Mouse (Mus musculus) bone marrow macrophage, adult 2 months (primary cell): Measurements from ENCODE around the gene Pyroxd1. TPM values are rescaled to one million over a fixed set of nuclear protein-coding genes. Genes with fewer than 3 reads are reported as not detected.

Experiments
- H3K27ac ChIP-seq: 2 replicates; pipeline ENCODE4 v1.5.1; 2012; ENCODE audit warnings: low read depth, low read length; ENCODE audit not compliant: insufficient read depth
- H3K4me1 ChIP-seq: 2 replicates; pipeline ENCODE4 v1.6.1; 2012; ENCODE audit warnings: low read length; ENCODE audit not compliant: control insufficient read depth, insufficient read depth
- H3K4me3 ChIP-seq: 2 replicates; pipeline ENCODE4 v1.5.1; 2012; ENCODE audit warnings: mild to moderate bottlenecking, low read length, moderate library complexity; ENCODE audit not compliant: insufficient read depth
- CTCF ChIP-seq: IDR thresholded peaks from 2 replicates; pipeline ENCODE4 v1.5.1; 2012; ENCODE audit warnings: low read depth, mild to moderate bottlenecking, low read length, moderate library complexity
- POLR2A ChIP-seq: IDR thresholded peaks from 2 replicates; pipeline ENCODE4 v1.6.1; 2012; ENCODE audit warnings: mild to moderate bottlenecking, low read depth, low read length, borderline replicate concordance
- polyA plus RNA-seq: library from polyadenylated mRNA; stranded (reverse); fragments of >200 nt; gene quantifications from 2 replicates; pipeline ENCODE4 v1.2.4, GENCODE M21; 2012; ENCODE audit not compliant: missing spikeins, insufficient read depth, insufficient read length

Gene Pyroxd1
- polyA plus RNA-seq, 1 experiment: 11.9 TPM

GRCm38 (mm10) chr6:142389101-142389500, 43.6 kb downstream of the Pyroxd1 start:
- no peak overlapping the region for H3K4me3 ChIP-seq
- H3K4me1 ChIP-seq: peaks cover 32% of the 10 kb centered on the region
- no peak overlapping the region for H3K27ac ChIP-seq
- TF ChIP-seq POLR2A: no peak

- TF ChIP-seq POLR2A: no peak
- no peak for TF ChIP-seq CTCF
- Histone ChIP-seq H3K27ac (no peak overlapping the region), H3K4me1 (peaks cover 35% of the 10 kb centered on the region), H3K4me3 (no peak overlapping the region)
These were observed 46.9 kb downstream of the Pyroxd1 start for GRCm38 (mm10) chr6:142392312-142392711.

- Histone ChIP-seq H3K4me3 (no peak overlapping the region), H3K27ac (no peak overlapping the region), H3K4me1 (peaks cover 21% of the 10 kb centered on the region)
- no peak for TF ChIP-seq CTCF
These were observed 49.2 kb downstream of the Pyroxd1 start for GRCm38 (mm10) chr6:142394669-142395068.

- peaks cover 12% of the 10 kb centered on the region for H3K4me1 ChIP-seq
- H3K27ac ChIP-seq: no peak overlapping the region
- TF ChIP-seq POLR2A (no peak), CTCF (no peak)
These were observed 50.3 kb downstream of the Pyroxd1 start for GRCm38 (mm10) chr6:142395756-142396155.

GRCm38 (mm10) chr6:142411140-142411539, 65.7 kb downstream of the Pyroxd1 start:
- Histone ChIP-seq H3K27ac (no peak overlapping the region), H3K4me1 (peaks cover 9% of the 10 kb centered on the region), H3K4me3 (no peak overlapping the region)
- TF ChIP-seq CTCF (no peak), POLR2A (no peak)

More at GRCm38 (mm10) chr6:142395756-142396155, 50.3 kb downstream of the Pyroxd1 start:
- no peak overlapping the region for H3K4me3 ChIP-seq

Other genes with a start within 250 kb of the Pyroxd1 start
- not detected in 2 replicates for gene Slco1a6, start 137.1 kb upstream of the Pyroxd1 start, polyA plus RNA-seq
- gene Iapp, start 47.2 kb upstream of the Pyroxd1 start, polyA plus RNA-seq: not detected in 2 replicates
- not detected in 2 replicates for gene Slco1a5, start 22.7 kb upstream of the Pyroxd1 start, polyA plus RNA-seq
- gene Recql, start 41.4 kb downstream of the Pyroxd1 start, polyA plus RNA-seq: 24.7 and 32.4 TPM in 2 replicates
- 18.9 and 29.6 TPM in 2 replicates for gene Golt1b, start 41.6 kb downstream of the Pyroxd1 start, polyA plus RNA-seq
- gene Spx, start 67.8 kb downstream of the Pyroxd1 start, polyA plus RNA-seq: 0.49 TPM in 1 of 2 replicates, not detected in the other
- not detected in 2 replicates for gene Gys2, start 127.5 kb downstream of the Pyroxd1 start, polyA plus RNA-seq
- 16.1 and 17.0 TPM in 2 replicates for gene Ldhb, start 162.3 kb downstream of the Pyroxd1 start, polyA plus RNA-seq
- gene Kcnj8, start 226.0 kb downstream of the Pyroxd1 start, polyA plus RNA-seq: not detected in 2 replicates